Mouse (Mus musculus): ENCODE results near the gene Upf2. TPM values are rescaled to one million over a fixed set of nuclear protein-coding genes. Genes with fewer than 3 reads are reported as not detected.
A peak's percentile ranks its signal among the peaks of the same experiment; 100 is the strongest.

Gene Upf2
- total RNA-seq, 2 experiments from 2014 or later = 26.5 to 27.2 TPM

DNA sequence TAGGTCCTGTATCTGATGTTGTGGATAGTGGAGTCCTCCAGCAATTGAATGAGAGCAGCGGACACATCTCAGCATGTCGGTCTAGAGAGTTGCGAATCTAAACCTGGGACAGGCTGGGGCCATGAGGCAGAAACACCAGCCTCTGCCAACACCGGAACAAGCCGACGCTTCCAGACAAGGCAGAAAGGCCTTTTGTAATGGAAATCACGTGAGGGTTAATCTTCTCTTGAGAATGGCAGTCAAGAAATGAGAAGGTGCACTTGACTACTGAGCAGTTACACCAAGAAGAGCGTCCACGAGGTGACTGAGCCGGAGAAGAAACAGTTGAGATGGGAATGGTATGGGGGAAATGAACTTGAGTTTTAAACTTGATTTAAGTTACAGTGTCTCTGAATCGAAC lies 104.2 kb downstream of the Upf2 start:
- intact Hi-C loops (cut with DNase I) = no loop called here
- no peak for DNase-seq
- H3K4me3 ChIP-seq = no peak overlapping the region
- no peak overlapping the region for H3K27ac ChIP-seq
- no peak for TF ChIP-seq CTCF (IDR thresholded peaks at IDR 0.05)

DNA sequence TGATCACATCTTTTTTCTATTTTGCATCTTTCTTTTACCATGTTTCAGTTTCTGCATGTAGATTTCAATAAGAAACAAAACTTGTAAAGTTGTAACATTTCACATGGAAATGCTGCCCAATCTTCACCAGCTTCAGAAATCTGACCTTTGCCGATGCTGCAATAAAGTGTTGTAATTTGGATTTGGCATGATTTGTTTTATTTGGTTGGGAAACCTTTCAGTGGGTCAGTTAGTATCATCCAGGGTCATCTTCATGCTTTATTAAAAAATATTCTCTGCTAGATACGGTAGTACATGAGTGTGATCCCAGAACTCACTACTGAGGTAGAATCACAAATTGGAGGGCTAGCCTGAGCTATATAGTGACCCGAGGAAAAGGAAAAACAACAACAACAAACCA lies 105.2 kb downstream of the Upf2 start:
- DNase-seq = no peak
- intact Hi-C loops (cut with DNase I) = no loop called here
- TF ChIP-seq CTCF (IDR thresholded peaks at IDR 0.05) = no peak

DNA sequence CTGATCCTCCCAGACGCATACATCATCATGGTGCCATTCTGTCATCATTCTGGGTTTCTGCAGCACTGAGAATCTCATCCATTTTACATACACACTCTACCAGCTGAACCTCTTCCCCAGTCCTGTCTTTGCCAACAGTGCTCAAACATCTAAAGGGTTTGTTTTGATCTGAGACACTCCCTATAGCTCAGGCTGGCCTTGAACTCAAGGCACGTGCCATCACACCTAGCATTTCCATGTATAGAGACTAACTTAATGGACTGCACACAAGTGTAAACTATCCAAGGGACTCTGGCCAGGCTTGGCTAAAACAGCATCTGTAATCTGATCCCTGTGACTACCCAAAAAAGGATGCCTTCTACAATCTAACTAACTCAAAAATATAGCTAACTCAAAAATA lies 108.0 kb downstream of the Upf2 start:
- Histone ChIP-seq H3K27ac (no peak overlapping the region), H3K4me3 (no peak overlapping the region)
- intact Hi-C loops (cut with DNase I) = no loop called here
- no peak for DNase-seq
- no peak for TF ChIP-seq CTCF (IDR thresholded peaks at IDR 0.05)

More for the DNA sequence above, 105.2 kb downstream of the Upf2 start:
- H3K4me3 ChIP-seq = no peak overlapping the region
- H3K27ac ChIP-seq = no peak overlapping the region

DNA sequence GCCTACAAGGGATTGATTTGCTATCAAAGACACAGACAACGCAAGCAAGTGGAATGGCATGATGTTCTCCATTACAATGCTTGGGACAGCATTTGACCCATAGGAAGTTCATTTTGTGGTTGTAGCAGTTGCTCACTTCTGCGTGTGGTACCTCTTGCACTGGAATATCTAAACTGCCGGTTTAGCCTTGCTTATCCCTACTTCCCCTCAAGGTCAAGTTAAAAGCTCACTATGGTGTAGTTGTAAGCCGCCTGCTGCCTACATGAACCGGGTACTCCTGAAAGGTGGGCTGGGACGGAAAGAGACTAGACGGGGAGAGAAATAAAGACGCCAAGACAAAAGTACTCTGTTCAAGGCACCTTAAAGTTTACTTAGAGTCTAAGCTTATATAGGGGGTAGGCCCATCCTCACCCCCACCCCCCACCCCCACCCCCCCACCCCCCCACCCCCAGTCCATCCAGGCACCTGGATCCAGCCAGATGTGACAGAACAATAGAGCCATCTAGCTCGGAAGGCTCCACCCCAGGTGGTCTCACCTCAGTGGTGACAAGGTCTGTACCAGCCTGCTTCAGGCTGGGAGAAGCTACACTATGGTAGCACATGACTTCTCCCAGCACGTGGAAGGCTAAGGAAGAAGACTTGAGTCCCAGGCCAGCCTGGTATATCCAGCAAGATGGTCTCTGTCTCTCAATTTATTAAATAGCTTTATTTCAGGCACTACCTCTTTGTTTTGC lies 109.0 kb downstream of the Upf2 start:
- intact Hi-C loops (cut with DNase I) = no loop called here
- no peak overlapping the region for H3K27ac ChIP-seq
- no peak overlapping the region for H3K4me3 ChIP-seq
- TF ChIP-seq CTCF (IDR thresholded peaks at IDR 0.05) = no peak
- DNase-seq = no peak

DNA sequence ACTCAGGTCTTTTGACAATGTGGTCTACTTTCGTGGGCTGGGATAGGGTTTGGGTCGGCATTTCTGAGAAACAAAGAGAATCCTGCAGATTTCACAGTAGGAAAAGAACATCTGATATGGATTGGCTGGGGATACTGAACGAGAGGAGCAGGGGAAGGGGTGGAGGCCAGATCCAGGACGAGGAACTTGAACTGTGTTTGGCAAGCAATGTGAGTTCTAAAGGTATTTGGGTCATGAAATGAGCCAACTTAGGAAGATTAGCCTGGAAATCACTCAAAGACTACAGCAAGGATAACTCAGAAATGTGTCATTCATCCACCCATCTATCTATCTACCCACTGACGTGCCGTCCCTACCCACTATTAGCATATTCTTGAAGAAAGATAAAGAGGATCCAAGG lies 116.1 kb downstream of the Upf2 start:
- no peak for DNase-seq
- intact Hi-C loops (cut with DNase I) = no loop called here
- no peak overlapping the region for H3K4me3 ChIP-seq
- no peak overlapping the region for H3K27ac ChIP-seq
- TF ChIP-seq CTCF (IDR thresholded peaks at IDR 0.05) = no peak

DNA sequence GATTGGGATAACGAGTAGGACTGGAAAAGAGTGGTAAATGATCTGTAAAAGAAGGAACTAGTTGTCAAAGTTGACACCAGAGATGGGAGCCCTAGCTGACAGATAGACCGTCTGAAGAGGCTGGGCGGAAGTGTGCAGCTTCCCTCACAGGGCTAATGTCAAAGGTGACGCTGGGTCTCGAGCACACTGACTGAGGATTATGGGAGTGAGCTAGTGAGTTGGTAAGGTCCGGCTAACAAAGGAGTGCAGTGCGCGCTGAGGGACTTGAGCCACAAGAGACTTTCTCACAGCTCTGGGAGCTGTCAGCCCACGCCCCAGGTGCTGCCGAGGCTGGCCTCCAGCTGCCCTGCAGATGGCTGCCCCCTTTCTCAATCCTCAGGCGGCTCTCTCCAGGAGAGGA lies 119.7 kb downstream of the Upf2 start:
- no peak for DNase-seq

DNA sequence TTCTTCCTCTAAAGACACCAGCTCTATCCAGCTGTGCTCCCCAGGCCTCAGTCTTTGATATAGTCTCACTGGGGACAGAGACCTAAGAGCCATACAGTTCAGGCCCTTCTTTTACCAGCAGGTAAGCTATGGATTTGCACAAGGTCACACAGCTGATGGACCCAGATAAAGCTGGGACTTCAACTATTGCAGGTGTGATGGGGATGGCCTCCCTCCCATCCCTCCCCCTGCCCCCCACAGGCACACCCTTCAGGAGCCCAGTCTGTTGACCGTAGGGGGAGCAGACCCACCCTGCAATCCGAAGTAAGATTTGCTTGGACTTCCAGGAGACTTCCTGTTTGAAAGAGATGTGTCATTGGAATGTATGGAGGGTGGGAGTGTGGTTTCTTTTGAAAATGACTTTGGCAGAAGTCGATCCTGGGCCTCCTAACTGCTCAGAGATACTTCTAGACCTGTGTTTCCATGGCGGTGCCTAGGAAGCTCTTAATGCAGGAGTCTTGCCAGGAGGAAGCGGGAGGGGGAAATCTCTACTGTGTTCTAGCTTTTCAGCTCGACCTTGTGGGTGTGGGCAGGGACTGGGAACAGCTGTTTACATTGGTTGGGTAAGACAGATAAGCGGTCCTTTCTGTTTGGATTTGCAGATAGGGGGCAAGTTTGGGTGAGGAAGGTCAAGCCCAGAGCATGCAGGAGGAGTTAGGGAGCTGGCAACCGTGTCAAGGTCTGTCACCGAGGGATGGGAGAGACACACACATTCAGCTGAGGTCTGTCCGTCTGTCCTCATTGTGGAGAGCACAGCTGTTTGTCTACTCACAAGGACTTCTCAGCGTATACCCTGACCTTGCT lies 120.5 kb downstream of the Upf2 start:
- intact Hi-C loops (cut with DNase I) = no loop called here
- DNase-seq = no peak
- no peak for TF ChIP-seq CTCF (IDR thresholded peaks at IDR 0.05)
- Histone ChIP-seq H3K4me3 (no peak overlapping the region), H3K27ac (no peak overlapping the region)

More for the DNA sequence above, 119.7 kb downstream of the Upf2 start:
- no peak overlapping the region for H3K4me3 ChIP-seq
- intact Hi-C loops (cut with DNase I) = no loop called here
- TF ChIP-seq CTCF (IDR thresholded peaks at IDR 0.05) = no peak
- H3K27ac ChIP-seq = no peak overlapping the region

DNA sequence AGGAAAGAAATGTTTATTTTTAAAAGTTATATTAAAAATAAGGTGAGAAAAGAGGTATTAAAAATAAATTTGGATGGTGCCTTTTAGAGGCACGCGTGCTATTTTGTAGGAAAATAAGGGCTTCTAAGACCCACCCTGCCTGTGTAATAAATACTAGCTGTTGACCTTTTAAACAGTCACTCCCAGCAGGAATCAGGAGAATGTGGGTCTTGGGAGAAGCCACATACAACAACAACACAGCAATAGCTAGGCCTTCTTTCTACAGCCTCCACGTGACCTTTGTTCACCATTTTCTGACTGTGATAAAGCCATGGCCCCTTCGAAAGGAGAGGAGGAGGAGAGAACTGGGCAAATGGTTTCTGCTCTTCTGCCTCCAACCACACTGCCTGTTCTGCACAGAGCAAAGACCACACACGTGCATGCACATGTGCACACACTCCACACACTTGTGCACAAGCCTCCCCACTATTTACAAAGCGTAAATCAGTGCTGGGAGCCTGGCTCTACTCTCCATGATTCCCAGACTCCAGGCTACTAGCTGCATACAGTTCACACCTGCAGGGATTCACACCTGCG lies 121.5 kb downstream of the Upf2 start:
- no peak for DNase-seq
- no peak for TF ChIP-seq CTCF (IDR thresholded peaks at IDR 0.05)
- intact Hi-C loops (cut with DNase I) = no loop called here
- Histone ChIP-seq H3K27ac (no peak overlapping the region), H3K4me3 (no peak overlapping the region)

DNA sequence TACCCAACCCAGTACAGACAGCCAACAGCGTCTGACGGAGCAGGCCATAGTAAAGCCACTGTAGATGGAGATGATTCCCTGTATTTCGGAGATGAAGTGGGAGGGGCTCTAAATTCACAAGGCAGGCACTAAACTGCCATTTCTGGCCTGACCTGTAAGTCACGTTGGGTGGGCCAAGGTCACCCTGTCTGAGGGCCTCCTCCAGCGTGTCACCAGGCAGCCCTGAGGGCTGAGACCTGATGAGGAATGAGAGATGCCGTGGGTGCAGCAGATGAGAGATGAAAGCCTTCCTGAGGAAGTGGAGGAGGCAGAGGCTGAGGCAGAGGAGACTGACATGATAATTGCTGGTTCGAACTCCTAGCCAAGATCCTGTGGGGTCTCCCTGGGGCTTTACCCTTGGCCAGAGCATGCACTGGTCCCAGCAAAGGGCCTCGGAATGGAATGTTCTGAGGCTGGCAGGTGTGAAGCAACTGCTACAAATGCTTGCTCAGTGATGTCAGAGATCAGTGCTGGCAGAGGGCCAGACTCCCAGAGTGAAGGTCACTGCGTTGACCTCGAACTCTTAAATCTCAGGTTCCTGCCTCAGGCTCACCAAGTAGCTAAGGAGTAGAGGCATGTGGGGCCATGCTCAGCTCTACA lies 123.7 kb downstream of the Upf2 start:
- peak; percentile 35 for DNase-seq
- H3K27ac ChIP-seq = no peak overlapping the region
- intact Hi-C loops (cut with DNase I) = no loop called here

DNA sequence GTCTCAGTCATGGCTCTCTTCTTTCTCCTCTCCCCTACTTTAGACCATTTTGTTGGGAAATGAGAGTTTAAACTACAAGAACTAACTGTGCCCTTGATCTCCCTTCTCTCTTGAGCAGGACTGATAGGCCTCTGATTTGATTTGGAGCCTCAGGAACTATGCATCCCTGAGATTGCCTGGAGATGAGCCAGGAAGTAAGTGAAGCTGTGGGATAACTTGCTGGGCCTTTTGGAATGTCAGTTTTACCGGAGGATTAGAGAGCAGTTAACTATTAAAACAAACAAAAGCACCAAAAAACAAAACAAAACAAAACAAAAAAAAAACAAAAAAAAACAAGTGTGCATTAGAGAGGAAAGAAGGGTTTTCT lies 124.2 kb downstream of the Upf2 start:
- H3K4me3 ChIP-seq = no peak overlapping the region
- DNase-seq = no peak
- no peak overlapping the region for H3K27ac ChIP-seq
- intact Hi-C loops (cut with DNase I) = no loop called here
- no peak for TF ChIP-seq CTCF (IDR thresholded peaks at IDR 0.05)

More for the DNA sequence above, 123.7 kb downstream of the Upf2 start:
- no peak overlapping the region for H3K4me3 ChIP-seq
- TF ChIP-seq CTCF (IDR thresholded peaks at IDR 0.05) = no peak

DNA sequence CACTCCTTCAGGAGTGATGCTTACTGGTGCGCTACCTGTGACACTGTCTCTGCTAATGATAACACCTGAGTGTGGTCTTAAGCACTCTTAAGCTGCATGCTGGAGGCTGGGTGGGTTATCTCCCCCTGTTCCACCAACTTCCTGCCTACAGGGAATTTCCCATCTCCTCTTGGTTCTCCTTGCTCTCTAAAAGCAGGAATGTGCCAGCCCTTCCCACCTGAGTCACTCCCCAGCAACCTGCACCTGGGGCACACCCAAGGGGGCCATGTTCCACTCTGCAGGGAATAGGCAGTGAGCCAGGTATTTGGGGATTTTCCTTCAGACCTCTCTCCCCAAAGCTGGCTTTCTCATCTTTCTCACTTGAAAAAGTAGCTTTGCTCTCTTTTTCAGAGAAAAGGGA lies 128.8 kb downstream of the Upf2 start:
- Histone ChIP-seq H3K4me3 (no peak overlapping the region), H3K27ac (no peak overlapping the region)
- DNase-seq = no peak
- no peak for TF ChIP-seq CTCF (IDR thresholded peaks at IDR 0.05)
- intact Hi-C loops (cut with DNase I) = no loop called here

DNA sequence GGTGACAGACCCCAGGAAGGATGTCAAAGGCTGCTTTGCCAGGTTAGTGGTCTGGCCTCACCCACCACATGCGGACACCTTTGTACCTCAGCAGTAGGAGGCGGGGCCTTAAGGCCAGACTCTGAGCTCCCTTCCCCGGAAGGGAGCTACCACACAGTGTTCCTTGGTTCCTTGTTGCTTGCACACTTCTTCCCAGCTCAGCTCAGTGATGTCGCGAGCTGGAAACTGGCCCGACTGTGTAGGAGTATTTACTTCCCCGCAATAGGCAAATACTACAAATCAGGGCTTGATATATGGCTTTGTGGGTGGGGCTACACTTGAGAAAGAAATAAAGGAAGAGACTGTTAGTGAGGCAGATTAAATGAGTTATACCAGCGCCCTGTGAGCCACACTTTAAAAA lies 129.8 kb downstream of the Upf2 start:
- Histone ChIP-seq H3K27ac (no peak overlapping the region), H3K4me3 (no peak overlapping the region)
- intact Hi-C loops (cut with DNase I) = no loop called here
- TF ChIP-seq CTCF (IDR thresholded peaks at IDR 0.05) = no peak
- DNase-seq = no peak

DNA sequence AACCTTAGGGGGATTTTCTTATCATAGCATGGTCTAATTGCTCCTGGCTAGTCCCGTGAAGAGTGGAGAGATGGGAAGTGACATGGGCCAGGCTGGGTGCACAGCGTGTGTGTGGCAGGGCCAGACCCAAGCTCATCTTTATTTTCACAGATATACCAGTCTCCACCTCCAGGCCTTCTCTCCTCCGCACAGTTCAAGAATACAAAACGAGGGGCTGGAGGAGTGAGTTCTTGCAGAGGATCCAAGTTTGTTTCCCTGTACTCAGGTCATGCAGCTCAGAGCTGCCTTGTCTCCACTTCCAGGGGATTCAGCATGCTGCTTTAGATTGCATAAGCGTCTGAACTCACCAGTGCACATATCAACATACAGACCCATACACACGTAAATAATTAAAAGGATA lies 131.3 kb downstream of the Upf2 start:
- no peak for TF ChIP-seq CTCF (IDR thresholded peaks at IDR 0.05)
- H3K27ac ChIP-seq = no peak overlapping the region
- no peak overlapping the region for H3K4me3 ChIP-seq
- intact Hi-C loops (cut with DNase I) = no loop called here
- no peak for DNase-seq
